Mouse (Mus musculus): ENCODE results near the gene Card6. TPM values are rescaled to one million over a fixed set of nuclear protein-coding genes. Genes with fewer than 3 reads are reported as not detected.
"Not testable (repeated sequence)": the region's sequence is repeated elsewhere in the genome, so short reads cannot be mapped to it uniquely, and the experiment has no call there.

Card6 gene
- polyA plus RNA-seq, 1 experiment = 6.9 TPM

DNA sequence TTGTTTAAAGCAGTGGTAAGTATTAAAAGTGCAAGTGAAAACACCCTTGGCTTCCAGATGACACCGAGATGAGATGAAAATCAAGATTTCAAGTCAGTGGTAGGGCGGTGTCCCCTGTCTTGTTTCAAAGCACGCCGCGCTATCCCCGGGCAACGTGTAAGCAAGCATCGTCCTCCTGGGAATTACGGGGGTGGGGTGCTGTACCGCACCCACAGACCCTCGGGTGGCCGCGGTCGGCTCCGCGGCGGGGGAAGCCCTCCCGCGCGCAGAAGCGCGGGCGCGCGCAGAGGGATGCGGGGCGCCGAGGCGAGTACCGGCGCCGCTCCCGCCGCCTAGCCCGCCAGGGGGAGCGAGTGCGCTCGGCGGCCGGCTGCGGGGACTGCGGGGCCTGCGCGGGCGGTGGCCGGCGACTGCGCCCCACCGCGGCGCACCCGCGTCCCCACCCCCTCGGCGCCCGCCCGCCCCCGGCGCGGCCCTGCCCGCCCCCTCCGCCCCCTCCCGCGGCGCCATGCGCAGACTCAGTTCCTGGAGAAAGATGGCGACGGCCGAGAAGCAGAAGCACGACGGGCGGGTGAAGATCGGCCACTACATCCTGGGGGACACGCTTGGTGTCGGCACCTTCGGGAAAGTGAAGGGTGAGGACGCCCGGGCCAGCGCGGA is 35.2 kb upstream of the Card6 start, which contains the start of gene Prkaa1:
Prkaa1 (plus strand) TSS at position 501 of the 660 bp plus-strand sequence.
- TF ChIP-seq CTCF (IDR thresholded peaks at IDR 0.05; ENCODE audit: low read depth, low read length) (no peak), POLR2A (IDR thresholded peaks at IDR 0.05; ENCODE audit: borderline replicate concordance, low read depth, low read length) (no peak)
- Histone ChIP-seq H3K4me1 (ENCODE audit: control insufficient read depth, insufficient read depth, low read length) (peaks cover 14% of the 10 kb centered on the region), H3K27ac (ENCODE audit: insufficient read depth, low read depth, low read length) (peak within 1 kb of the TSS; percentile 53)

DNA sequence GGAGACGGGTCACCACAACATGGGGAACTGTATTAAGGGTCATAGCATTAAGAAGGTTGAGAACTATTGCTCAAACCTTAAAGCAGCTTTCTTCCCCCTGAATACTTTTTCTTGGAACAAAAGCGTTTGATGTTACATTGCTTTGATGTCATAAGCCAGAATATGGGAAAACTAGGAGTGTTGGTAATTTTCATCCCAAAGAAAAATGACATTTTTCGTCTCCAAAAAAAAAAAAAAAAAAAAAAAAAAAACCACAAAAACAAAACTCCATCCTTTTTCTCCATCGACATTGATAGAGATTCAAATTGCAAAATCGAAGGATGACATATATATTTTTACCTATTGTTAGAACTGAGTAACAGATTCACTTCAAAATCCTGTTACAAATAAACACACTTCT is 34.4 kb upstream of the Card6 start:
- H3K27ac ChIP-seq (ENCODE audit: insufficient read depth, low read depth, low read length) = no peak overlapping the region
- TF ChIP-seq CTCF (IDR thresholded peaks at IDR 0.05; ENCODE audit: low read depth, low read length) = no peak
- TF ChIP-seq POLR2A (IDR thresholded peaks at IDR 0.05; ENCODE audit: borderline replicate concordance, low read depth, low read length) = no peak
- H3K4me1 ChIP-seq (ENCODE audit: control insufficient read depth, insufficient read depth, low read length) = peaks cover 14% of the 10 kb centered on the region
- H3K4me3 ChIP-seq (ENCODE audit: insufficient read depth, low read length) = no peak overlapping the region

More for the DNA sequence above, 35.2 kb upstream of the Card6 start, which contains the start of gene Prkaa1:
- peak within 1 kb of the TSS; percentile 95 for H3K4me3 ChIP-seq (ENCODE audit: insufficient read depth, low read length)

DNA sequence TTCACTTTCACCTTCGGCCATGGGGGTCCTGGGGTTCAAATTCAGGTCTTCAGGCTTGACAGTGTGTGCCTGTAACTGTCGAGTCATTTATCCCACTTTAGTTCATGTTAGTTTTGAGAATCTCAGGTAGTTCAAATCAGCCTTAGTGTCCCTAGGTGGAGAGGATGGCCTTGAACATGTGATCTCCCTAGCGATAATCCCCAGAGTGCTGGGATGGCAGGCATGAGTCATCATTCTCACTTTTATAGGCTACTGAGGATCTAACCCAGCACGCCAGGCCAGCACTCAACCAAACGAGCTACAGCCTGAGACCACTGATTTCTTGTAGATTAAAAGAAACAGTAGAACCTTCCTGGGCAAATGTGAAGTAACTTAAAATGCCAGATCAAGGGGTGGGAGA is 33.7 kb upstream of the Card6 start:
- H3K27ac ChIP-seq (ENCODE audit: insufficient read depth, low read depth, low read length) = no peak overlapping the region
- TF ChIP-seq POLR2A (IDR thresholded peaks at IDR 0.05; ENCODE audit: borderline replicate concordance, low read depth, low read length) (no peak), CTCF (IDR thresholded peaks at IDR 0.05; ENCODE audit: low read depth, low read length) (no peak)
- H3K4me3 ChIP-seq (ENCODE audit: insufficient read depth, low read length) = no peak overlapping the region
- peaks cover 14% of the 10 kb centered on the region for H3K4me1 ChIP-seq (ENCODE audit: control insufficient read depth, insufficient read depth, low read length)

DNA sequence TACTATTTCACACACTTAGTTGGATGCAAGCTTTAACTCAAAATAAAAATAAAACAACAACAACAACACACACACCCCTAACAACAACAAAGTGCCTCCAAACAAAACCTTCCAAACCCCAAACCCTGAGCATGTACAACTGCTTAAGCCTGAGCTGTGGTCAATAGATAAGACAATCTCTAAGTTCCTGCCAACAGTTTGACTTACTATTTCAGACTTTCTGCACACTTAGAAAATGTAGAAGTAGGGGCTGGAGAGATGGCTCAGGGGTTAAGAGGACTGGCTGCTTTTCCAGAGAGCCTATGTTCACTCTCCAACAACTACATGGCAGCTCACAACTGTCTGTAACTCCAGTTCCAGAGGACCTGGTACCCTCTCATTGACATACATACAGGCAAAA is 32.0 kb upstream of the Card6 start:
- Histone ChIP-seq H3K4me1 (ENCODE audit: control insufficient read depth, insufficient read depth, low read length) (peaks cover 16% of the 10 kb centered on the region), H3K4me3 (ENCODE audit: insufficient read depth, low read length) (no peak overlapping the region), H3K27ac (ENCODE audit: insufficient read depth, low read depth, low read length) (no peak overlapping the region)
- TF ChIP-seq POLR2A (IDR thresholded peaks at IDR 0.05; ENCODE audit: borderline replicate concordance, low read depth, low read length) (no peak), CTCF (IDR thresholded peaks at IDR 0.05; ENCODE audit: low read depth, low read length) (no peak)

DNA sequence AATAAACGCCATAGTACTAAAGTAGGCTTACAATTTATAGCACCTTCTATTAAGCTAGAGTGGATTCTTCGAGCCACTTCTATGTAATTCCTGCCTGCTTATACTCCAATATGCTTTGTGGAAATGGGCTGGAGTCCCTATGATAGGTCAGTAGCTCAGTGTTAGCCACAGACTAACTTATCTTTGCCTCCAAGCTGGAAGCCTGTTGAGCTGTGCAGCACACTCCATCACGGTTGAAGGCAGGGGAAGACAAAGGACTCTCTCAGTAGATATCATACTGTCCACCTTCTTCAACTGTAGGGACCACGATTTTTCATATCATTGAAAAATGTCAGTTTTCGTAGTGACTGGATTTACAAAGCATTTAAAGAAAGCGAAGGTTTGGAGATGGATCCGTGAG is 31.5 kb upstream of the Card6 start:
- no peak for TF ChIP-seq CTCF (IDR thresholded peaks at IDR 0.05; ENCODE audit: low read depth, low read length)
- TF ChIP-seq POLR2A (IDR thresholded peaks at IDR 0.05; ENCODE audit: borderline replicate concordance, low read depth, low read length) = no peak
- no peak overlapping the region for H3K27ac ChIP-seq (ENCODE audit: insufficient read depth, low read depth, low read length)
- no peak overlapping the region for H3K4me3 ChIP-seq (ENCODE audit: insufficient read depth, low read length)
- peaks cover 15% of the 10 kb centered on the region for H3K4me1 ChIP-seq (ENCODE audit: control insufficient read depth, insufficient read depth, low read length)

DNA sequence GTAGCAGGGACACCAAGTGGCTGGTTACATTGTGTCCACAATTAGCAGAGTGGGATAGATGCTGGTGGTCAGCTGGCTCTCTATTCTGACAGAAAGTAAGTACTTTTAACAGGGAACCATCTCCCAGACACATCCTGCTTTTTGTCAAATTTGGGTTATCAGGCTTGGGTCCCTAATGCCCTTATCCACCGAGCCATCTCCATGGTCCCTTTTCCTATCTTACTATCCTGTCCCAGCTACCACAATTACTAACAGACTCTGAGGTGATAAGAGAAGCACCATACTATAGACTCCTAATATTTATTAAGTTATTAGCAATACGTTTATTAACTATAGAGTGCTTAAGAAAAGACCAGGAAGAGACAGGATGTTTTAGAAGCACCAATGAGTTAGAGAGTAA is 31.0 kb upstream of the Card6 start:
- H3K4me1 ChIP-seq (ENCODE audit: control insufficient read depth, insufficient read depth, low read length) = peaks cover 19% of the 10 kb centered on the region
- no peak overlapping the region for H3K4me3 ChIP-seq (ENCODE audit: insufficient read depth, low read length)
- TF ChIP-seq POLR2A (IDR thresholded peaks at IDR 0.05; ENCODE audit: borderline replicate concordance, low read depth, low read length) (no peak), CTCF (IDR thresholded peaks at IDR 0.05; ENCODE audit: low read depth, low read length) (no peak)
- no peak overlapping the region for H3K27ac ChIP-seq (ENCODE audit: insufficient read depth, low read depth, low read length)

DNA sequence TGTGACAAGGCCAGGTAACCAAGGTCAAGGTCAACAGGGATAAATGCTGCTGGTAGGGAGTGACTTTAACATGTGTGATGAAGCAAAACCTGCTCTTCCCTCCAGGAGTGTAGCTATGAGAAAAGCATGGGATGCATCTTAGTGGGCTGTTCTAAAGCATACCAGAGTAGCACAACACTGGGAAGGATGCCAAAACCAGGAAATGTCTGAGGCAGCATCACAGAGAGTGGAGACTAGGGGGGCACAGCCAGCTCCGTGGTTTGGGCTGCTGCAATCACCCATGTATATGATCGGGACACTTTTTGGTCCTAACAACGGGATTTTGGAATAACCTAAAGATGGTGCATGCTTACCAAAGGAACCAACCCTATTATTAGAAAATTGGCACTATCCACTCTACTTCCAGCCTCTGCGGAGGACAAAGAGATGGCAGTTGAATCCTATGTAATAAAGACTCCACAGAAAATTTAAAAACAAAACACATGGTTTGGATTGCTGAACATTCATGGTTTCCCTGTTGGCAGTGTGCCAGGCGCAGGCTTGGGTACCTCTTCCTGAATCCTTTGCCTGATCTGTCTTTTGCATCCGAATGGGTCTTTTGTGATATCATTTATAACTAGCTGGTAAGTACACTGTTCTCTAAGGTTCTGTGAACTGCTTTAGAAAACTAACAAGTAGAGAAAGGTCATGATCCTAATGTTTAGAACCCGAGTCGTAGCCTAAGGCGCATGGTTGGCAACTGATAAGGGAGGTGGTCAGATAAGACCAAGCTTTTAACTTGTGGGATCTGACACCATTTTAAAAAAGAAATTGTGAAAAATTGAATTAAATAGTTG is 29.9 kb upstream of the Card6 start:
- H3K27ac ChIP-seq (ENCODE audit: insufficient read depth, low read depth, low read length) = no peak overlapping the region
- no peak for TF ChIP-seq CTCF (IDR thresholded peaks at IDR 0.05; ENCODE audit: low read depth, low read length)
- no peak for TF ChIP-seq POLR2A (IDR thresholded peaks at IDR 0.05; ENCODE audit: borderline replicate concordance, low read depth, low read length)
- peaks cover 26% of the 10 kb centered on the region for H3K4me1 ChIP-seq (ENCODE audit: control insufficient read depth, insufficient read depth, low read length)
- no peak overlapping the region for H3K4me3 ChIP-seq (ENCODE audit: insufficient read depth, low read length)

DNA sequence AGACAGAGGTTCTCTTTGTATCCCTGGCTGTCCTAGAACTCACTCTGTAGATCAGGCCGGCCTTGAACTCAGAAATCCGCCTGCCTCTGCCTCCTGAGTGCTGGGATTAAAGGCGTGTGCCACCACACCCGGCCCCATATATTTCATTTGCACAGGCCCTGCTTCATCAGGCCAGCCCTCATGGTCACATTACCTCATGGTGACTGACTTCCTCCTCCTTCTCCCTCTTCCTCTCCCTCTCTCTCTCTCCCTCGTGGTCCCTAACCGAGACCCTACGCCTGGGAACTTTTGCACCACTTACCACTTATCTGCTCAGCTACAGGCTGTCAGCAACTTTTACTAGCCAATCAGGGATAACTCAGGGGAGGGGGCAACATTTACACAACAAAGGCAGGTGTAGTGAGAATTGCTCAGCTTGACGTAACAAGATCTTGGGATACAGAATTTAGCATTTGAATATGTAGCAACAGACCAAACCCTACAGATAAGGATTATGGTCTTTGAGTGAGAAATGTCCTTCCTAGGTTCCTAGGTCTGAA is 26.7 kb upstream of the Card6 start:
- Histone ChIP-seq H3K4me3 (ENCODE audit: insufficient read depth, low read length) (no peak overlapping the region), H3K4me1 (ENCODE audit: control insufficient read depth, insufficient read depth, low read length) (peaks cover 21% of the 10 kb centered on the region), H3K27ac (ENCODE audit: insufficient read depth, low read depth, low read length) (no peak overlapping the region)
- TF ChIP-seq POLR2A (IDR thresholded peaks at IDR 0.05; ENCODE audit: borderline replicate concordance, low read depth, low read length) = no peak
- no peak for TF ChIP-seq CTCF (IDR thresholded peaks at IDR 0.05; ENCODE audit: low read depth, low read length)

DNA sequence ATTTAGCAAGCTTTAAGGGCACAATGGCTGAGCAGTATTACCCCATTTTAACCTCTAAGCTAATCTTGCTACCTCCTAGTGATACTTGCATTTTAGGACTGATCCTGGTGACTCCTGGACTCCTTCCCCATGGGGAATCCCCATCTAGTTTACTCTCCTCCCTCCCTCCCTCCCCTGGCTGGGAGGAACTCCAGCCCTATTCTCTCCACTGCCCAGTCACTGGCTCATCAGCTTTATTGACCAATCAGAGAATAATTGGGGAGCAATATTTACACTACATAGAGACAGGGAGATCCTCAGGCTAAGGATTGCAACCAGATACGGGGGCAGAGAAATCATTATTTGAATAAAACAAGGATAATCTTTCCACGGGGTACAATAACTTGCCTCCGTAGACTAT is 25.8 kb upstream of the Card6 start:
- H3K27ac ChIP-seq (ENCODE audit: insufficient read depth, low read depth, low read length) = no peak overlapping the region
- H3K4me3 ChIP-seq (ENCODE audit: insufficient read depth, low read length) = no peak overlapping the region
- H3K4me1 ChIP-seq (ENCODE audit: control insufficient read depth, insufficient read depth, low read length) = peaks cover 26% of the 10 kb centered on the region
- TF ChIP-seq CTCF (IDR thresholded peaks at IDR 0.05; ENCODE audit: low read depth, low read length) (no peak), POLR2A (IDR thresholded peaks at IDR 0.05; ENCODE audit: borderline replicate concordance, low read depth, low read length) (no peak)

DNA sequence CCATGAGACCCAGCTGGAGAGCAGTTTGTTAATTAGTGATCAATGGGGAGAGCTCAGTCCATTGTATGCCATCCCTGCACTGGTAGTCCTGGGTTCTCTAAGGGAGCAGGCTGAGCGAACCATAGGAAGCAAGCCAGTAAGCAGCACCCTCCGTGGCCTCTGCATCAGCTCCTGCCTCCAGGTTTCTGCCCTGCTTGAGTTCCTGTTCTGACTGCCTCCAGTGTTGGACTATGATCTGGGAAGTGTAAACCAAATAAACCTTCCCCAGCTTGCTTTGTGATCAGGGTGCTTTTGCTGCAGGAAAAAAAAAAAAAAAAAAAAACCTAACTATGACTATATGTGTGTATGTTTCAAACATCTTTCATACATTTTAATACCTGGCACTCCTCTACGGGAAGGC is 25.0 kb upstream of the Card6 start:
- H3K4me1 ChIP-seq (ENCODE audit: control insufficient read depth, insufficient read depth, low read length) = peaks cover 27% of the 10 kb centered on the region
- TF ChIP-seq CTCF (IDR thresholded peaks at IDR 0.05; ENCODE audit: low read depth, low read length) = no peak
- TF ChIP-seq POLR2A (IDR thresholded peaks at IDR 0.05; ENCODE audit: borderline replicate concordance, low read depth, low read length) = no peak
- no peak overlapping the region for H3K4me3 ChIP-seq (ENCODE audit: insufficient read depth, low read length)
- H3K27ac ChIP-seq (ENCODE audit: insufficient read depth, low read depth, low read length) = peak overlapping the region; percentile 52; the same call in 1 of the 2 replicates

DNA sequence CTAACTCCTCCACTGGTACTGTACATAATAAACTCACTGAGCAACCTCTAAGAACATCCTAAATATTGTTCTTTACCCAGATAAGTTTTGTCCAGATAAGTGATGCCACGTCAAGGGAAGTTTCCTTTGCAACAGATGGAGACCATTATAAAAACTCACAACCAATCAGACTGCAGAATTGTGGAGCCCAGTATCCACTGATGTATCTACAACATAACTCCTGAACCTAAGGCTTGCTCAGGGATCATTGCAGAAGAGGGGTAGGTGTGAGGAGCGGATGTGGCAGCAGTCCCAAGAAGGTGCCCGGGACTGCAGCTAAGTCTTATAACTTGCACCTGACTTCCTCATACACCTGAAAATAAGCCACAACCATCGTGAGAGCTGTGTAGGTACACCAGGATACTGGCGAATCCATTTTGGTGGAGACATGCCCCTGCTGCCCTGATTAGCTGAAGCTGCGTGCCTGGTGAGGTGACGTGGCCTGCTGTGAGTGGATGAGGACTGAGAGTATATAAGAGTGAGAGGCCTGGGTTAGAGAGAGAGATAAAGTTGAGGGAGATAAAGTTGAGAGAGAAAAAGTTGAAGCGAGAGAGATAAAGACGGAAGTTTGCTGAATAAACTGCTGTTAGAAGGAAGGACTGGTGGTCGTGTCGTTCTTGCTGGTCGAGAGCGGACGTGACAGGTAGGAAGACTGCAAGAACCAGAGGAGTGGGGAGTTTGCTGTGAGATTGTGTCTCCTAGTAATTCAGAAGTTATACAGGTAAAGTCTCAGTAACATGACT is 22.7 kb upstream of the Card6 start:
- H3K27ac ChIP-seq (ENCODE audit: insufficient read depth, low read depth, low read length); H3K4me3 ChIP-seq (ENCODE audit: insufficient read depth, low read length): not testable (repeated sequence)

More for the DNA sequence above, 22.7 kb upstream of the Card6 start:
- H3K4me1 ChIP-seq (ENCODE audit: control insufficient read depth, insufficient read depth, low read length) = peaks cover 37% of the 10 kb centered on the region
